Mouse (Mus musculus): ENCODE data around the gene Ssna1. TPM values are rescaled to one million over a fixed set of nuclear protein-coding genes. Genes with fewer than 3 reads are reported as not detected.
"Not testable (repeated sequence)": the region's sequence is repeated elsewhere in the genome, so short reads cannot be mapped to it uniquely, and the experiment has no call there.

Gene Ssna1
- polyA plus RNA-seq, 1 experiment from 2014 or later = 144 TPM

DNA sequence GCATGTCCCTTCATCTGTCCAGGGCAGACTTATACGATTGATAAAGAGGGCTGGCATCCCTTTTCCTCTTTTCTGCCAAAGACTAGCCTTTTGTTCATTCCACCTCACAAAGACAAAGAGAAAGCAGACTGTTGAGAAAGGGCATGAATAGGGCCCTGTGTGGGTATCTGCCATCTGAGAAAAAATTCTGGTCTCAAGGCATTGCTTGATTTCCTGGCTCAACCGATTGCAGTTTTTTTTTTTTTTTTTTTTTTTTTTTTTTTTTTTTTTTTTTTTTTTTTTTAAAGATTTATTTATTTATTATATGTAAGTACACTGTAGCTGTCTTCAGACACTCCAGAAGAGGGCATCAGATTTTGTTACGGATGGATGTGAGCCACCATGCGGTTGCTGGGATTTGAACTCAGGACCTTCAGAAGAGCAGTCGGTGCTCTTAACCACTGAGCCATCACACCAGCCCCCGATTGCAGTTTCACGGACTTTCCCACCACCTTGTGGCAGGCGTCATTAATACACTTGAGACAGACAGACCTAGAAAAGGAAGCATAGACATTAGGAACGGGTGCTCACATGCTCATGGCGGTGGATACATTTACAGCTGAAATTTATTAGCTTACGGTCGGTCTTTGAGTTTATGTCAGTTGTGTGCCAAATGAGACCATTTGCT, 15.7 kb downstream of the Ssna1 start:
- not testable (repeated sequence) for H3K27me3 ChIP-seq (replicated peaks); H3K9me3 ChIP-seq; ATAC-seq (ENCODE audit: extremely low read depth, insufficient number of reproducible peaks, low FRiP score, low TSS enrichment)
- H3K4me3 ChIP-seq = peak overlapping the region; percentile 88
- H3K4me1 ChIP-seq = peaks cover 21% of the 10 kb centered on the region
- peaks cover 18% of the 10 kb centered on the region for H3K36me3 ChIP-seq
- WGBS = 54% methylated on average over 12 of the region's 12 CpGs
- H3K9ac ChIP-seq = peak overlapping the region; percentile 89
- H3K4me2 ChIP-seq = peak overlapping the region; percentile 94
- H3K27ac ChIP-seq (replicated peaks) = peak overlapping the region; percentile 64

DNA sequence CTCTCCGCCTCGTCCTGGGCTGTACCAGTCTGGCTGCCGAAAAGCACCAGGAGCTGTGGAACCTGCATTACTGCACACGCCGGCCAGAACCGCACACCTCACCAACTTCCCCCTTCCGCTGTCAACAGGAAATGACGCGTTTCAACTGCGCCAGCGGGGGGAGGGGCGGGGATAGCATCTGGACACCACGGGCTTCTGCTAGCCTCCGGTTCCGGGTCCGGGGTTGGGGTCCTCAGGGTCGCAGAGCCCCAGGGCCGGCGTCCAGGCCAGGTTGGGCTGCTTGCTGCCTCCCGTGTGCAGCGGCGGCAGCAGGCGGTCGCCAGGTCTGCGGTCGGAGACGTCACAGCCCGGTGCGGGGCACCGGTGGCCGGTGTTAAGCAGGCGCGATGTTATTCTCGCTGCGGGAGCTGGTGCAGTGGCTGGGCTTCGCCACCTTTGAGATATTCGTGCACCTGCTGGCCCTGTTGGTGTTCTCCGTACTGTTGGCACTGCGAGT, 16.9 kb downstream of the Ssna1 start, which contains the start of gene Tmem203:
Tmem203 (plus strand) TSS at position 156 of the 496 bp plus-strand sequence.
- no peaks in the 10 kb centered on the region for H3K27me3 ChIP-seq (replicated peaks)
- under 1% methylated on average over 39 of the region's 39 CpGs for WGBS

DNA sequence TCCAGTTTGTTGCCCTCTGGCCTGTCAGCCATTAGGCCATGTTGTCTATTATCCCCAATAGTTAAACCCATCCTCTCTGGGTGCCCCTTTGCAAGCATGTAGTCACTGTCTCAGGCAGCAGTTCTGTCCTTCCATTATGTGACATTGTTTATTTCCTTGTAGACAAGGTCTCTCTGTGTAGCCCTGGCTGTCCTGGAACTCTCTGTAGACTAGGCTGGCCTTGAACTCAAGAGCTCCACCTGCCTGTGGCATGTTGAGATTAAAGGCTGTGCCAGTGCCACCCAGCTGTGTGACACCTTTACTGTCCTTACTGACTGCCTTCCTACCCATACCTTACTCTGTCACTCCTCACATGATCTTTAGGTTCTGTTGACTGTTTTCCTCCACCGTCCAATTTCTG, 19.9 kb downstream of the Ssna1 start:
- Histone ChIP-seq H3K9ac (no peak overlapping the region), H3K4me2 (no peak overlapping the region), H3K27ac (replicated peaks) (no peak overlapping the region), H3K9me3 (no peaks in the 10 kb centered on the region), H3K27me3 (replicated peaks) (no peaks in the 10 kb centered on the region), H3K36me3 (peaks cover 60% of the 10 kb centered on the region), H3K4me3 (no peak overlapping the region), H3K4me1 (peaks cover 21% of the 10 kb centered on the region)
- ATAC-seq (ENCODE audit: extremely low read depth, insufficient number of reproducible peaks, low FRiP score, low TSS enrichment) = no peak
- 77% methylated on average over 1 of the region's 1 CpGs for WGBS

More for the DNA sequence above, 16.9 kb downstream of the Ssna1 start, which contains the start of gene Tmem203:
- peak within 1 kb of the TSS; percentile 64 for H3K27ac ChIP-seq (replicated peaks)
- H3K4me3 ChIP-seq = peak within 1 kb of the TSS; percentile 88
- H3K4me2 ChIP-seq = peak within 1 kb of the TSS; percentile 94
- H3K4me1 ChIP-seq = peaks cover 21% of the 10 kb centered on the region
- H3K9me3 ChIP-seq = no peaks in the 10 kb centered on the region
- peak within 1 kb of the TSS; percentile 89 for H3K9ac ChIP-seq
- peaks cover 31% of the 10 kb centered on the region for H3K36me3 ChIP-seq
- peak; percentile 82 for ATAC-seq (ENCODE audit: extremely low read depth, insufficient number of reproducible peaks, low FRiP score, low TSS enrichment)

DNA sequence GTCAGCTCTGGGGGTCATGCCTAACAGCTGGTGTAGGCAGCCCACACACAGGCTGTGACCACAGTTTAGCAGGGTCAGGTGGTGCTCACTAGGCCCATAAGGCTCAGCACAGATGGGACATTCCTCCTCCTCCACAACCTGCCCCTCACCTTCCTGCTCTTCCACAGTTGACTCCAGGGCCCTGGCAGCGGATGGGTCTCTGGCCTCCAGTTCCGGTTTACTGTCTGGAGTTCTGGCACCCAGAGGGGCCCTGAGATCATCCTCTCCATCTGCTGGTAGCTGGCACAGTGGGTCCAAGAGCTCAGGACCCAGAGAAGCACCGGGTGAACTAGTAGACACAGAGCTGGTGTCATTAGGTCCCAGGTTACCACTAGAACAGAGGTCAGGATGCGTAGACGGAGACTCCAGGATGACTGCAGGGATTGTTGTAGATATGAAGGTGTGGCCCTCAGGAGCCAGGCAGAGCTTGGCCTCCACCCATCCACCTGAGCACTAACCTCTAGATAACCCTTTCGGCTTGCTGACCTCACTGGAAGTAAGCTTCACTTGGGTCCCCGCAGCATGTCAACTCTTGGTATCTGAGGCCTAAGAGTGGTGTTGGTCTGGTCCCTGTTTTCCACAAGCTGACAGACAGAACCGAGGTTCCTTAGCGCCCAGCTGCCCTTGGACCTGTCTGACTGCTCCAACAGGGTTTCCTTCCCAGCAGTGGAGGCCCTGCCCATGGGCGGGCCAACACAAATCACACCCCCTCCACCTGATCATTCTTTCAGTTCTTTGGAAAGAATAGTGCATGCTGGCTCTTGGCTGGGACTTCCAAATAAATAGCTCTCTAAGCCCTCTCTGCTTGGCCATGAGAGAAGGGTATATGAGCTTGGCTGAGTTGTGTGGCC, 25.8 kb downstream of the Ssna1 start, which contains the start of gene AL732309.1:
AL732309.1 (minus strand) TSS at position 681 of the 890 bp plus-strand sequence.
- H3K27me3 ChIP-seq (replicated peaks) = peaks cover 29% of the 10 kb centered on the region
- H3K4me1 ChIP-seq = peaks cover 14% of the 10 kb centered on the region
- H3K27ac ChIP-seq (replicated peaks) = no peak within 1 kb of the TSS
- no peaks in the 10 kb centered on the region for H3K9me3 ChIP-seq
- H3K4me2 ChIP-seq = no peak within 1 kb of the TSS
- H3K36me3 ChIP-seq = peaks cover 49% of the 10 kb centered on the region
- H3K4me3 ChIP-seq = no peak within 1 kb of the TSS
- H3K9ac ChIP-seq = no peak within 1 kb of the TSS
- WGBS = 84% methylated on average over 10 of the region's 10 CpGs
- ATAC-seq (ENCODE audit: extremely low read depth, insufficient number of reproducible peaks, low FRiP score, low TSS enrichment) = no peak

DNA sequence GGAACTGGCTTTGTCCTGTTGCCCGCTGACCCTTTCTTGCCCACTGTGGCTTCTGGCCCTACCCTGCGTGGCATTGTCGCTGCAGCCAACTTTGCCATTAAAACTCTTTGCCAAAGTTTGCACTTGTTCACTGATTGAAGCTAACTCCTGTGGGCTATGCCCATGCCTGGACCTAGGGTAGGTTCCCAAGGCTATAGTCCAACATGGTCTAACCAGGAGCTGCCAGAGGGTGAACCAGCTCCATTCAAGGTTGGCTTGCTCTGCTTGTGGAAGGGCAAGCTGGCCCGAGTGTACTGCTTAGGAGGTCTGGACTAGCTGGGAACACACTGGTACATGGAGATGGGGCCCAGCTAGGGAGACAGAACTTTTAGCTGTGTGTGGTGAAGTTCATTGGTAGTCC, 28.1 kb downstream of the Ssna1 start:
- Histone ChIP-seq H3K9ac (no peak overlapping the region), H3K36me3 (peaks cover 27% of the 10 kb centered on the region), H3K4me2 (no peak overlapping the region), H3K27ac (replicated peaks) (no peak overlapping the region), H3K27me3 (replicated peaks) (peaks cover 43% of the 10 kb centered on the region), H3K9me3 (no peaks in the 10 kb centered on the region), H3K4me1 (peaks cover 25% of the 10 kb centered on the region), H3K4me3 (no peak overlapping the region)
- 79% methylated on average over 4 of the region's 4 CpGs for WGBS
- no peak for ATAC-seq (ENCODE audit: extremely low read depth, insufficient number of reproducible peaks, low FRiP score, low TSS enrichment)

DNA sequence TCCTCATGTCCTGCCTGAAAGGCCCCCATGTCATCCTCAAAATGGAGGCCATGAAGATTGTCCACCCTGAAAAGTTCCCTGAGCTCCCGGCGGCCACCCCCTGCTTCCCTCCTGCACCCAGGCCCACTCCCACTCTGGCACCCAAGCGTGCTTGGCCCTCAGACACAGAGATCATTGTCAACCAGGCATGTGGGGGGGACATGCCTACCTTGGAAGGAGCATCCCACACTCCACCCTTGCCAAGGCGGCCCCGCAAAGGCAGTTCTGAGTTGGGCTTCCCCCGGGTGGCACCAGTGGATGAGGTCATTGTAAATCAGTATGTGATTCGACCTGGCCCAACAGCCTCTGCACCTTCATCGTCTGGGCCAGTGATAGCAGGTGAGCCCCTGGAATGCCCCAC, 28.9 kb downstream of the Ssna1 start:
- Histone ChIP-seq H3K36me3 (peaks cover 19% of the 10 kb centered on the region), H3K27ac (replicated peaks) (no peak overlapping the region), H3K4me2 (no peak overlapping the region), H3K4me1 (peaks cover 25% of the 10 kb centered on the region), H3K27me3 (replicated peaks) (peaks cover 48% of the 10 kb centered on the region), H3K4me3 (no peak overlapping the region), H3K9ac (no peak overlapping the region), H3K9me3 (no peaks in the 10 kb centered on the region)
- 64% methylated on average over 8 of the region's 8 CpGs for WGBS
- no peak for ATAC-seq (ENCODE audit: extremely low read depth, insufficient number of reproducible peaks, low FRiP score, low TSS enrichment)

DNA sequence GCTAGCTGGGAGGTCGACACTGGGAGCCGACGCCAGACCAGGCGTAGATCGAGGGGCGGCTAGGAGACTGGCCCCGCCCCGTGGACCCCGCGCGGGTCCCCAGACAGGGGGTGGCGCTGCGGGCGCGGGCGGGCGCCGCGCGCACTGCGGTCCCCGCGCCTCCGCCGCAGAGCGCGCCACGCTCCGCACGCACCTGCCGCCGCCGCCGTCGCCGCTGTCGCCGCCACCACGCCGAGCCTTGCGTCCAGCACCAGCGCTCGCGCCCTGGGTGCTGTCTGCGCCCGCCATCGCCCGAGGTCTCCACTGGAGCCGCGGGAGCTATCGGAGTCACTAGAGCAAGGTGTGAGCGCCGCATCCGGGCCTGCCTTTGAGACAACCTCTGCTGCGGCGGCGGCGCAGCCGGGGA, 30.1 kb downstream of the Ssna1 start, which contains the start of the genes Rnf208 and Cysrt1:
Rnf208 (plus strand) TSS at position 155 of the 406 bp plus-strand sequence.
Cysrt1 (minus strand) TSS at position 352 of the 406 bp plus-strand sequence.
- H3K27me3 ChIP-seq (replicated peaks) = peaks cover 55% of the 10 kb centered on the region
- no peaks in the 10 kb centered on the region for H3K9me3 ChIP-seq
- H3K9ac ChIP-seq = peak within 1 kb of the TSS; percentile 82
- H3K4me3 ChIP-seq = peak within 1 kb of the TSS; percentile 62
- peak within 1 kb of the TSS; percentile 98 for H3K4me2 ChIP-seq
- no peak for ATAC-seq (ENCODE audit: extremely low read depth, insufficient number of reproducible peaks, low FRiP score, low TSS enrichment)
- H3K27ac ChIP-seq (replicated peaks) = no peak within 1 kb of the TSS
- peaks cover 25% of the 10 kb centered on the region for H3K4me1 ChIP-seq
- 0% methylated on average over 58 of the region's 59 CpGs for WGBS
- H3K36me3 ChIP-seq = peaks cover 7% of the 10 kb centered on the region

DNA sequence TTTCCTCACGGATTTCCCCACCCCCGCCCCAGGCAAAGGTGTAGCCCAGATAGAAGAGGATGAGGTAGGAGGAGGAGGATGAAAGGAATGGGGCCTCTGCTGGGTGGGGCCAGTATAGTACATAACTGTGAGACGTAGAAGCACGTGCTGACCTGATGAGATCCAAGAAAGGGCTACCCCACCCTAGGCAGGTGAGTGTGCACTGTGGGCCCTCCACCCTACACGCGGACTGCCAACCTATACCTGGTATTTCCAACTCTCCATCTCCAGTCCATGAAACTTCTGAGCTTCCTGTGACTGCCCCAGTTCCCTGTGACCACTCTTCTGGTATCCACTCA, 30.8 kb downstream of the Ssna1 start:
- peak overlapping the region; percentile 98 for H3K4me2 ChIP-seq
- peak overlapping the region; percentile 62 for H3K4me3 ChIP-seq
- no peak overlapping the region for H3K27ac ChIP-seq (replicated peaks)
- peak overlapping the region; percentile 82 for H3K9ac ChIP-seq
- peaks cover 55% of the 10 kb centered on the region for H3K27me3 ChIP-seq (replicated peaks)
- H3K36me3 ChIP-seq = peaks cover 4% of the 10 kb centered on the region; the same call in 1 of the 2 replicates
- no peaks in the 10 kb centered on the region for H3K9me3 ChIP-seq
- H3K4me1 ChIP-seq = peaks cover 25% of the 10 kb centered on the region
- ATAC-seq (ENCODE audit: extremely low read depth, insufficient number of reproducible peaks, low FRiP score, low TSS enrichment) = no peak
- WGBS = 13% methylated on average over 6 of the region's 6 CpGs

DNA sequence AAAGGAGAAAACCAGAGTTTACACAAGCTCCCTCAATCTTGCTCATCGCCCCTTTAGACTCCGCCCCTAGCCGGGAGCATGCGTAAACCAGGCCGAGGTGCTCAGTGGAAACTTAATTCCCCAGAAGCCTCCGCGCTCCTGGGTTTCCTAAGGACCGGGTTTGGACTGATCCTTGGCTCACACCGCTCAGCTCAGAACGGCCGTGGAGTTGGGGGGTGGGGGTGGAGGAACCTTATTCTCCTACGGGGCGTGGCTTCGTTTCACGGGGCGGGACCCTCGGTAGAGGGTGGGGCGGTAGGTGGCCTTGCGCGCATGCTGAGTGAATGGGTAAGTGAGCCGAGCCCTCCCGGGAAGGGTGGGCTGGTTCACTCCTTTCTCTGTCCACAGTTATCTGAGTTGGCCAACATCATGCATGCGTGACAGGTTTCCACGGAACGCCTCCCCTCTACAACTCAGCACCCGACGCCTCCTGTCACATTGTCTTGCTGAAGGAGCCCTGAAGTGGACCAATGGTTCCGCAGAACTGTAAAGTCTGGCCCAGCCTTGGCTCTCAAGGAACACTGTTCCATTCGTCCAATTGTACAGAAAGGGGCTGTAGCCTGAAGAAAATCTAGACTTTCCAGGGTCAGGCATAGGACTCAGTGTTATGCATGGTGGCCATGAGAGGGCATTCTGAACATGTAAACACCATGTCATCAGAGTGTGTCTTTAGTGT, 31.4 kb downstream of the Ssna1 start:
- peaks cover 60% of the 10 kb centered on the region for H3K27me3 ChIP-seq (replicated peaks)
- H3K9ac ChIP-seq = peak overlapping the region; percentile 60
- peak overlapping the region; percentile 62 for H3K4me3 ChIP-seq
- no peak overlapping the region for H3K27ac ChIP-seq (replicated peaks)
- WGBS = 2% methylated on average over 29 of the region's 29 CpGs
- H3K4me2 ChIP-seq = peak overlapping the region; percentile 98
- H3K4me1 ChIP-seq = peaks cover 25% of the 10 kb centered on the region
- H3K9me3 ChIP-seq = no peaks in the 10 kb centered on the region
- H3K36me3 ChIP-seq = peaks cover 4% of the 10 kb centered on the region; the same call in 1 of the 2 replicates
- ATAC-seq (ENCODE audit: extremely low read depth, insufficient number of reproducible peaks, low FRiP score, low TSS enrichment) = peak; percentile 19; the same call in 1 of the 2 replicates

DNA sequence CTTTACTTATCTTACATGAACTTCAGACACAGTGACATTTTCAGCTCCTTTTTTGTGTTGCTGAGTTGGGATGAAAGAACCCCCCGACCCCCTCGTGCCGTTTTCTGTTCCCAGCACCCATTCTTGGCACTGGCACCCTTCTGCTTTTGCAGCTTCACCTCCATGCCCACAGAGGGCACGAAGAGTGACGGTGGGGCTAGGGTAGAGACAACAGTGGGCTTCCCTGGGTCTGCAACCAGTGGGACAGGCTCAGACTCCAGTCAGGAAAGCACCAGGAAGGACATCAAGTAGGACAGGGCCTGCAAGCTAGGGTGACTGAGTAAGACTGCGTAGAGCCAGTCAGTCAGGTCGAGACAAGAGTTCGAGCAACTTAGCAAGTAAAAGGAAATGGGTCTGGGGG, 31.9 kb downstream of the Ssna1 start:
- Histone ChIP-seq H3K4me2 (peak overlapping the region; percentile 98), H3K9me3 (no peaks in the 10 kb centered on the region), H3K27ac (replicated peaks) (no peak overlapping the region), H3K4me1 (peaks cover 25% of the 10 kb centered on the region), H3K9ac (peak overlapping the region; percentile 60; the same call in 1 of the 2 replicates), H3K36me3 (no peaks in the 10 kb centered on the region), H3K4me3 (peak overlapping the region; percentile 62), H3K27me3 (replicated peaks) (peaks cover 65% of the 10 kb centered on the region)
- 50% methylated on average over 8 of the region's 8 CpGs for WGBS
- ATAC-seq (ENCODE audit: extremely low read depth, insufficient number of reproducible peaks, low FRiP score, low TSS enrichment) = no peak

Measured in heart, embryonic 13.5 days (tissue).